Mouse (Mus musculus): ENCODE measurements around the gene Jhy.

Jhy gene

GRCm38 (mm10) chr9:40851515-40851914, 112.4 kb downstream of the Jhy start:
- no peak for DNase-seq (ENCODE audit: low spot score)
